Mouse (Mus musculus): Measurements from ENCODE around the gene Ubac2.

DNA sequence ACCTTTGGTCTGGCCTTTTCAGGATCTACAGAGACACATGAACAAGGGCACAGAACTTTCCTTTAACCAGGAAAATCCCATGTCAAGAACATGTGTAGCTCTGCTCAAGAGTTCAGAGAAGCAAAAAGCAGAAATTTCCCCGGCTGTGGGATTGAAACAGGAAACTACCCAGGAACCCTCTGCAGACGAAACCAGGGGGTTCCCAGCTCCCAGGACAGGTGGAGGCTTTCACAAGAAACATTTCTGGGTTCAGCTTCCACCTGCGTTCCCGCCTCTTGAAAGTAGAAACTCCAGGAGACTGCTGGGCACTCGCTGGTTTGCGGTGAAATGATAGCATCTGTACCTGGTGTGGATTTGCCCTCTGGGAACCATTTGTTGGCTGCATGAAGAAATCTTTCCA is 178.5 kb downstream of the Ubac2 start:
- TF ChIP-seq TAL1 (IDR thresholded peaks at IDR 0.05; ENCODE audit: low read length) (no peak), GATA1 (IDR thresholded peaks at IDR 0.05; ENCODE audit: low read length) (no peak)
